Mouse (Mus musculus) liver, adult (tissue): ENCODE data around the gene Alox12.
A peak's percentile ranks its signal among the peaks of the same experiment; 100 is the strongest.

Source experiments
- GATA4 ChIP-seq: IDR thresholded peaks from 2 replicates; pipeline ENCODE4 v1.6.1; 2014; ENCODE audit warnings: mild to moderate bottlenecking, low read length; ENCODE audit not compliant: insufficient replicate concordance

Alox12 gene

DNA sequence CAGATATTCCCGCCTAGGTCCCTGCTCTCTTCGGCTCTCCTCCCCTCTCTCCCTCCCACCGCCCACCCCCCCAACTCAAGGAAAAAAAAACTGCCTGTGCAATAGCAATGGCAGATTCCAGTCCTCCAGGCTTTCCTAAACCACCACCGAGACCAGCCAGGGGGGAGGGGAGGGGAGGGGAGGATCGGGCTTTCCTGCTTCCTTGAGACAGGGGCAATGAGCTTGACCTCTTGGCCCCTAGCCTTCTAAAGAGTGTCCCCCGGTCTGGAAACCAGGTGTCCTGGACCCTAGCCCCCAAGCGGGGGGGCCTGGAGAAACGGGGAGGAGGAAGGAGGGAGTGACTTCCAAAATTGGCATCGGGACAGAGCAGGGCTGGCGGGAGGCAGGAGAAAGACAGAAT is 22.6 kb downstream of the Alox12 start:
- TF ChIP-seq GATA4 = no peak

DNA sequence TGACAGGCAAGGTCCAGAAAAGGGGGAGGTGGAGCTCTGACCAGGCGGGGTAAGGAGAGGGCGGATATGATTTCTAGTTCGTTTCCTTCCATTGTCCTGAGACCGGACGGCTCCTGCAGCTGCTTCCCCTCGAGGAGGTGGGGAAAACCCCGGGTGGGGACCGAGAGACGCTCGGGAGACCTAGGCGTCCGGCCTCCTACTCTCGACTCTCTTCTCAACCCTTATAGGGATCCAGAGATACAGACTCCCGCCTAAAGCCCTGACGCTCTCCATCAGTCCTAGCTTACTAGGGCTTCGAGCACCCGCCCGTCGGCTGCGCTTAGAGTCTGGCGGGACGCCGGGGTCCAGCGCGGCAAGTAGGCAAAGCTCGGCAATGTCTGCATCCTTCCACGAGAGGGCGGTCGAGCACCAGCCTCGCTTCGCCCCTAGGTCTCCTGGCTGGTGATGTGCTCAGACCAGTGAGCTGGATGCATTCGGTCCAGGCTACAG is 24.9 kb downstream of the Alox12 start:
- TF ChIP-seq GATA4 = peak; percentile 33; the same call in 1 of the 2 replicates

DNA sequence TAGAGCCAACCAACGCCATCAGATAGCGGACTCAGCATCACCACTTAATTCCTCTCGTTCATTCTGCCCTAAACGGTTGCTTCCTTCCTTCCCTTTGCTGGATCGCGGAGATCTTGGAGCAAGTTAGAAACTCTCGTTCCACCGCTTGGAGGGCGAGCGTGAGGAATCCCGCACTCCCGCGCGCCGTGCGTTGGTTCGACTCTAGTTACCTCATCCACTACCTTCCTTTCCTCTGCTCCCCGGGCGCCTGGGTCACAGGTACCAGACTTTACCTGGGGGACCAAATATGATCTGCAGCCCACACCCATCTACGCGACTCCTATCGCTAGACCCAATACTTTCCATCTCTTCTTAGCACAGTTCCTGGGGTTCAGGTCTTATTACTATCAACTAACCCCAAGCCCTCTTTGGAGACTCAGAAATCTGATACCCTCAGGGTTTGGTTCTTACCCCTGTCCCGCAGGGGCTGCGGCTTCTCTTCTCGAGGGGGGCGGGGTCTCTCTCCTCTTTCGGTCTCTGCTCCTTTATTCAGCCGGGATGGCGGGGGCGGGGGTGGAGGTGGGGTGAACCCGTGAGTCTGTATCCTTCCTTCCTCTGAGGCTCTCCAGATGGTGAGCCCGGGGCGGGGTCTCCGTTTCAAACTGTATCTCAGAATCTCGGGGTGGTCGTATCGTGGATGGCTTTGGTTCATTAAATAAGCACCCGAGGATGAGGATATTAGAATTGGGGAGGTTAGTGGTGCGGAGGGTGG is 25.7 kb downstream of the Alox12 start, which contains the start of gene Bcl6b:
Gene Bcl6b (minus strand): TSS at position 539 of the 751 bp plus-strand sequence.
- TF ChIP-seq GATA4 = no peak

DNA sequence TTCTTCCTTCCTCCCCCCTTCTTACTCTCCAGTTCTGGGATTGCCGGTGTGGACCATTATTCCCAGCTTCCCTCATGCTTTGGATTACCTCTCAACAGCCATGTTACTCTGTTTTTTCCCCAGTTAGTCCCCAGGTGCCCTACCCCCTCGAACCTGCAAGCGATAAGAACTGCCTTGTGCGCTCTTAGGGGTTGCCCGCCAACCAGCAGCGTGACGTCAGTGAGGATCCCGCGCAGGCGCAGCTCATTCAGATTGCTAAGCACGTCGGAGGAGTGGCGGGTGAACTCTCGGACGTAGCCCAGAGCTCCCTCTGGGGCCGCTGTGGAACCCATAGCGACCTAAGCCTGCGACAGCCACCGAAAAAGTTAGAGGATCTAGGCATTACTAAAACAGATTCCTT is 26.3 kb downstream of the Alox12 start:
- peak; percentile 32; the same call in 1 of the 2 replicates for TF ChIP-seq GATA4

DNA sequence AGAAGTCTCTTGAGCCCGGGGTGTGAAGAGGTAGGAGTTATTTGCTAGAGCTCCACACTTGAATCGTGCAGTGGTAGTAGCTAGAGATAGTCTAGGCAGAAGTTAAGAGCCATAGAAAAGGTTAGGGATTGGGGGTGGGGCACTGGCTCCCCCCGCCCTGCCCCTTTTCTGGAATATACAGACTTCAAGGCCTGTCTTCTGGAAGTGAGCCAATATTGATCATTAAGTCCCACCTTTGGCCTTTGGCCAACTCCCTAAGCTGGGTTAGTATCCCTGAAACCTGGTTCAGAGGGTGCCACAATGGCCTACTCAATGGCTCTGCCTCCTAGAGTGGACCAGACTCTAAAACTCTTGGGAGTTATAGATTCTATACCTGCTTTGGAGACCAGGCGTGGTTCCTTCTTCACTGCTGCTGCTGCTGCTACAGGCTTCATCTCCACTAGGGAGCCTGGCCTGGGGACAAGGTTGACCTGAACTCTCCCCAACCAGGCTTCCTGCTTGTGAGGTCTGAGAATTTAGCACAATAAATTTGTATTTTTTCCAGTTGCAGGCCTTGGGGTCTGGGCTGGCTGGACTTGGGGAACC is 27.4 kb downstream of the Alox12 start:
- no peak for TF ChIP-seq GATA4

DNA sequence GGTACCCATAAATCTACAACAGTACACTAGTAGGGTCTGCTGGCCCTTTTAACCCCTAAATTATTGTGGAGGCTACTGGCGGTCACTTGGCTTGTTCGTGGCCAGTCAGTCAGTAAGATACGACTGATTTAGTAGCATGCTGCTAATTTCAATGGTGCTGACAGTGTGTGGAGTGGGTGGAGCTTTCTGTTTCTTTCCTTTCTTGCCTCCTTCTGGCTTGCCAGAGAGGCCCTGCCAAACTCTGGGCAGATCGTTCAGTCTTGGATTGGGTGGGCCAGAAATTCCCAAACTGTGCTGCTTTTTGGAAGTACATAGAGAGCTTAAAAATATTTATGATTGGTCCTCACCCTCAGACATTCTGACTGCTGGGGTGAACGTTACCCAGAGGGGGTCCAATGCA is 28.0 kb downstream of the Alox12 start:
- no peak for TF ChIP-seq GATA4

DNA sequence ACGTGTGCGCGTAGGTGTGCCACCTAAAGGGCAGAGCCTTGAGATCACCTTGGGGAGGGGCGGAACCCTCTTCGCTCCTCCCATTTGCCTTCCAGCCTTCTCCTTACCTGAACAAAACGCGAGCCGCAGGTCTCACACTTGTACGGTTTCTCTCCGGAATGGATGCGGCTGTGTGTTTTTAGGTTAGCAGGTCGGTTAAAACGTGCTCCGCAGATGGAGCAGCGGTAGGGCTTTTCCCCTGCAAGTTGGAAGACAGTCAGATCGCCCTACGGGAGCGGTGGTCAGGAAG is 28.6 kb downstream of the Alox12 start:
- TF ChIP-seq GATA4 = no peak

DNA sequence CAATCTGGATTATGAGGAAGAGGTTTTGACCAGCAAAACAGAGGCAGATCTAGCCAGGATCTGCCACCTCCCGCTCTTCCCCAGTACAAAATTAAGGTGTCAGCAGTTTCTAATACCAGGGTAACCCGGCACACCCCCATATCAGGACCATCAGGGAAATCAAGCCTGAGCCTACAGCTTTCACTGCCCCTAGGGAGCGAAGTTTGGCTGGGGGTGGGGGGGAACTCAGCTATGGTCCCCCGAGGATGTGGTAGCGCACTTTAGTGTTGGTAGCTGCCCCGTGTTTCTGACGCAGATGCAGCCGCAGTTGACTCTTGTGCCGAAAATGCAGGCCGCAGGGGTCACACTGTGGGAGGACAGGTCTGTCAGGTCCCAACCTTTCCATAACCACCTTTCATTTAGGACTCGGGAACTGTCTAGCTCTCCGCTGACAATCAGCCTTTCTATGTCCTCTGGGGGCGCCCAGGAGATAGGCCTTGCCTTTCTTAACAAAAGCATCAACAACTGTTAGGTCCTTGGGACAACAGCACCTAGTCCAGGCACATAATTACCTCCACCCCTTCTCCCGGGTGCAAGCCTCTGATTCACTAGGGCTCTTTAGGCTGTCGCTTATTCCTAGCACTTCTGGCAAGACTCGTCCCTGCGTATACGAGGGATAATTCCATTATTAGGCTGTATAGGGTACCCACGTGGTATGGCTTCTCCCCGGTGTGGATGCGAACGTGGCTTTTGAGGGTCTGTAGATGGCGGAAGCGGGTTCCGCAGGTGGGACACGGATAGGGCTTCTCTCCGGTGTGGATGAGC is 29.2 kb downstream of the Alox12 start:
- TF ChIP-seq GATA4 = no peak

DNA sequence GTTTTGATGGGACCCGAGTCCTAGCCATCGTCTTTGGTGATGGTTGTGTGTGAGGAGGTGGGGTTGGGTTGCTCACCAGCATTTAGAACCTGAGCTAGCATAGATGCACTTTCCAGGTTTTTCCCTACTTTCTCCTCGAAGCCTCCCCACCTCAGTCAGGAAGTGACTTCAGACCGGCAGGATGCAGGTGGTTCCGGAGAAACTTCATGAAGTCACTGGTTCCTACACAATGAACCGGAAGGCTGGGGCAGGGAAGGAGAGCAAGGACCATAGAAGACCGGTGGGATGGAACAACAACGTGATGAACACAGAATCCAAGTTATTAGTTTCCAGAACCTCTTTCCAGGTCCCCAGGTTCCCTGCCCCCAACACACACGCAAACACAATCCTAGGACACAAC is 31.4 kb downstream of the Alox12 start:
- no peak for TF ChIP-seq GATA4

DNA sequence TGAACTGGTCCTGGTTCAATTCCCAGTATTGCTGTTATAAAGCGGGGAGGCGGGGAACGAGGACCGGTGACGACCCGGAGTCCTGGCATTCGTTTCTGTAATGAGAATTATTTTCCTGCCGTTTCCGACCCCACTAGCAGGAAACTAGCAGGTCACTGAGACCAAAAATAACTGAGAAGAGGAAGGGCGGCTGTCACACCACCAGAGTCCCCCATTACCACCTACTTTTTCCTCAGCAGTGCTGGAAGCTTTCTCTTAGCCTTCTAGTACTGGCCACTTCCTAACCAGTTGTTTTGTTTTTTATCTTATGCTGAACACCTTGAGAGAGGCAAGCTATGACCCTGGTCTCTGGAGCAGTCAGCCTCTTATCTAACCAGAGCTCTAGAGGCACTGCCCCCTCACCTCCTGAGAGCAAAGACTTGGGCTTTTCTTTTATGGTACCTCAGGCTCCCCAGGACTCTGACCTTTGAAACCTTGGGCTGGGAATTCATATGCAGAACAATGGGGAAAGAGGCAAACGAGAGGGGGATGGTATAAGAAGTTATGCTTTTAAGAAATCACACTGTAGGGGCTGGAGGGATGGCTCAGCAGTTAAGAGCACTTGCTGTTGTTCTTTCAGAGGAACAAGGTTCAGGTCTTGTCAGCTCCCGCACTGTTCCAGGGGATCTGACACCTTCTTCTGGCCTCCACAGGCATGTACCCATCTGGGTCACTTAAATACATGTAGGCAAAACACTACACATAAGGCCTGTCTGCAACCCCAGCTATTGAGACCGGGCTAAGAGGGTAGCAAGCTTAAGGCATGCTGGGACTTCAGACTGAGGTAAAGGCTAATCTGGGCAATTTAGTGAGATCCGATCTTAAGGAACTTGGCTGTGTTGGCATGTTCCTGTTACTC is 33.3 kb downstream of the Alox12 start:
- TF ChIP-seq GATA4 = no peak

DNA sequence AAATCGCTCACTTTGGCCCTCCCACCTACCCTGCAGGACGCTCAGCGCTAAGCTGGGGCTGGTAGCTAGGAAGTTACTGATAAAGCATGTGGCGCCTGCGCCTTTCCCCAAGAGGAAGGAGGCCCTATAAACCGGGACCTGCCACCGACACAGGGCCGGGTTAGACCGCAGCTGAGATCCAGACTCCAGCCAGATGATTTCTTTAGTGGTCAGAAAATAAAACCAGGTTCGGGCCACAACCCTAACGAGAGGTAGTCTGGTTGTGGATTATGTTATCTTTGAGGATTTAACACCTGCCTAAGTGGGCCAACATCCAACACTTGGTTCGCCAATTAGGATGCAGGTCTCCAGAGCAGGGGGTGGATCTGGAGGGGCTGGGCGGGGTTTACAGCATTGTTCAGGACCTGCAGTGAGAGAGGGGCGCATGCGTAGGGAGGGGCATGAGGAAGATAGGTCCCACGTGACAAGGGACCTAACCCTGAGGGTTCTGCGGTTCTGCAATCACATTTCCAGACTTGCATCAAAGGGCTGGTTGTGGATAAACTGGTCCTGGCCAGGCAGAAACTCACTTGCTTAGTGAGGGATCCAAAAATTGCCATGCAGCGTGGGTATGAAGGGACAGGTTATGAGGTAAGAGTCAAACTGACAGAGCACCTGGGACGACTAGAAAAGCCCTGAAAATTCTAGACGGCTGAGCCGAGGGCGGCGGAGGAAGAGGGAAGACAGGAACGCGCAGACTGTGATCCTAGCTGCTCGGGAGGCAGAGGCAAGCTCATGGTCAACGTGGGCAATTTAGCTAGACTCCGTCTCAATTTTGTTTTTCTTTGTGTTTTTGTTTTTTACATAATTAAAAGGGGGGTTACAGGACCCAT is 34.2 kb downstream of the Alox12 start, which contains the start of gene Slc16a13:
Gene Slc16a13 (minus strand): TSS at position 334 of the 872 bp plus-strand sequence.
- TF ChIP-seq GATA4 = peak; percentile 37; the same call in 1 of the 2 replicates

DNA sequence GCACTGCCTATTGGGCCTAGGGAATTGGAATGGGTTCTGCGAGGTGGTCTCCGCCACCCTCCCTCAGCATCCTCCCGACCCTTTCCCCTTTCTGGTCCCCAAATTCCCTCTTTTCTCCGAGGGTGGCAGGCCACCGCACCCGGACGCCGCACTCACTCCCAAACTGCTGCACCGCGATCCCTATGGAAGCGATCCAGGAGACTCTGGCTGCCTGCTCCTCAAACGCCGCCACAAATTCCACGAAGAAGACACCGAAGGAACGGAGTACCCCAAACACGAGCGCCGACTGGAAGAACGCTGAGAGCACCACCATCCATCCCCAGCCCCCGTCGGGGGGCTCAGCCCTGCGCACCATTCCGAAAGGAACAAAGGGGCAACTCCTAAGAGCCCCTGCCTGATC is 34.8 kb downstream of the Alox12 start:
- TF ChIP-seq GATA4 = no peak

DNA sequence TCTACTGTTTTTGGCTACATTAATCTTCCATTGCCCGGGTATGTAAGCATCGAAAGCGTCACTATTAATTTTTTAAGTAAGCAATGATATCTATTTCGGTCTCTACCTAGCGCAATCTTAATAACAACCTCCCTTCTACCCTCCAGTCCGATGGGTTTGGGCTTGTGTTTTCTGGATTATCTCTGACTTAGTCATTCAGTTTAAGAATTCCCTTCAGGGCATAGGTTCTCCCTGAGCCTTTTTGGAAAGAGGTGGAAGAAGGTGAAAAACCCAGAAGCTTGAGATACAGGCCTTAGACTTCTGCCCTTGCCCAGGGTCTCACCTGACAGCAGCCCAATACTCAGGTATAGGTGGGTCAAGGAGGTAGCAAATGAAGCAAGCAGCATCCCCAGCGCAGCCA is 35.3 kb downstream of the Alox12 start:
- no peak for TF ChIP-seq GATA4

DNA sequence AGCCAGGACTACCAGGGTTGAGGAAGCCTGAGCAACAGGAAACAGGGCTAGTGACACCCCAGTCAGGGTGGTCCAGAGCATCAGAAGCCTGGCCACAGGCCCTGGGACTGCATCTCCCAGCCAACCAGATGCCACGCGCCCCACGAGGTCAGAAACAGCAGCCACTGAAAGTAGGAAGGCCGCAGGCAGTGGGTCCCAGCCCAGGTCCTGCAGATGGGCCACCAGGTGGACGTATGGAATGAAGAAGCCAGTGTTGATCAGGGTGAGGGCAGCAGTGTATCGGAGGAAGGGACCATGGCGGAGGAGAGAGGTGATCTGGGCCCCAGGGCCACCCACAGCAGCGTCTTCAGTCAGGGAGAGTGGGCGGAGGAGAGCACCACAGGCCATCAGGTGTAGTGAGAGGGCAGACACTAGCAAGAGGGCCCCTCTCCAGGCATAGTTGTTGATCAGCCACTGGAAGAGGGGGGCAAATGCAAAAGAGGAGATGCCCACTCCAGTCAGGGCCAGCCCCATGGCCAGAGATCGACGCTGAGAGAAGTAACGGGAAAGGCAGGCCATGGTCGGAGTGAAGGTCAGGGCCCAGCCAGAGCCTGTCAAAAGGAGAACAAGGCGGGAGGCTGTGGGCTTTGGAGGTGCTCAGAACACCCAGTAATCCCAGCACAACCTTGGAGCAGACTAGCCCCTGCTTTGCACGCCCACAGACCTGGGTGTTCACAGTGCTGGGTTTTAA is 36.2 kb downstream of the Alox12 start:
- no peak for TF ChIP-seq GATA4

DNA sequence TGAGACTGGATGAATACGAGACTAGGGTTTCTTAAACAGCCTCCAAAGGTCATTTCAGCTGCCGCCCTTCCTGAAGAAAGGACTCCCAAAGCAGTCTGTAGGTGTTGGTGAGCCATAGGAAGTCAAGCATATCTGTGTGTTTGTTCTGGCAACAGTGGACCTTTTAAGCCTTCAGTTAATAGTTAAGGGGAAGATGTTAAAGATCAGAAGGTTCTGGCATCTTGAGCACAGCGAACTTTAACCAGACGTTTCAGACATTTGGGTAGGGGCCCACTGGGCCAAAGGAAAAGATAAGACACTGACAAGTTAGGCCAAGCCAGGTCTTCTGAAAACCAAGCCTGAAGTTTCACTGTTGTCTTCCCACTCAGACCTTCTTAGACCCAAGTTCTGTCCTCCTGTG is 37.1 kb downstream of the Alox12 start:
- TF ChIP-seq GATA4 = peak; percentile 17; the same call in 1 of the 2 replicates
